Mouse (Mus musculus): Measurements from ENCODE around the gene Grasp.

DNA sequence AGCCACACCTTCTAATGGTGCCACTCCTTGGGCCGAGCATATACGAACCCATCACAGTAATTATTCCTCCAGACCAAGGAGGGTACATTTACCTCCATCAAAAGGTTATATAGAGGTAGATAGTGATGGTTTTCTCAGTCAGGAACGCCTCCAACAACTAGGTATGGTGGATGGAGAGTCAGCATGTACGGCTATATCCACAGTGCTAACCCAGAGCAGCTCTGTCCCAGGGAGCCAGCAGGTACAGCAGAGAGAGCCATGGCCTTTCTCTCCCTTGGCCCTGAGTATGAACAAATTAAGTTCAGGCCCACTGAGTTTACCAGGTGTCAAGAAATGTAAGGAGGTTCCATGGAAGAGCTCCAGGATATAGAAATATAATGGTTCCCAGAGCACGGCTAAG is 27.9 kb downstream of the Grasp start:
- TF ChIP-seq TAL1 (IDR thresholded peaks at IDR 0.05; ENCODE audit: low read length): no peak
- no peak for TF ChIP-seq GATA1 (IDR thresholded peaks at IDR 0.05; ENCODE audit: low read length)

All from erythroblast, embryonic 14.5 days (primary cell).